Mouse (Mus musculus) spleen, postnatal 0 days (tissue): ENCODE measurements around the gene Bcar3. TPM values are rescaled to one million over a fixed set of nuclear protein-coding genes. Genes with fewer than 3 reads are reported as not detected.

Source experiments
- microRNA counts: library from miRNA; unstranded; fragments of <30 nt; microRNA quantifications from one replicate; lab custom pipeline; 2015
- polyA plus RNA-seq: library from polyadenylated mRNA; unstranded; fragments of >200 nt; fragmentation: Nextera tagmentation; extraction: Ambion mirVana; gene quantifications from 2 replicates; pipeline ENCODE4 v1.2.1, GENCODE M21; 2015

Gene Bcar3
- polyA plus RNA-seq, result 3.2 and 3.6 TPM in 2 replicates

GRCm38 (mm10) chr3:122293954-122294850, at the start of gene Bcar3:
TSS of gene Bcar3 (plus strand) at chr3:122294136.

DNA sequence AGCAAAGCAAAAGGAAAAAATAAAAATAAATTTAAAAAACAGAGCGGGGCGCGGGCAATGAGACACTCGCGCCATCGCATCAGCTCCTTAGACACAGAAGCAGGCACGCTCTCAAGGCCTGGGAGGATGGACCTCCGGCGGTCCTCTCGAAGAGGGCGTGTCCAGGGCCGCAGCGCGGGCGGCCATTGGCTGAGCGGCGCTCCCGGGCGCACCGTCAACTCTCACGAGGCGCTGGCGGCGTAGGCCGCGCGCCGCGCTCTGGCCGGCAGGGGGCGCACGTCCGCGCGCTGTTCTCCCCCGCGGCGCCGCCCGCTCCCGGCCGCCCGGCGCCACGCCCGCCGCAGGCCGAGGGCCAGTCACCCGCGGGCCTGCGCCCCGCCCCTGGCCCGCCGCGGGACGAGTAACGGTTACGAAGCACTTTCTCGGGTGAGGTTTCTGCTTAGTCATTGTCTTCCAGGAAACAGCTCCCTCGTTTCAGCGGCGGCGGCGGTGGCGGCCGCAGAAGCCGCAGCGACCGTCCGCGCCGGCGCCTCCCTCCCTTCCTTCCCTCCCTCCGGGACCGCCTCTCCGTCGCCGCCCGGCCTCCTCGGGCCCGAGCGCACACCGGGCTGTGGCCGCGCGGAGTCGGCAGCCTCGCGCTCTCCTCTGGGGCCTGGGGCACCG, 48.6 kb upstream of the Bcar3 start, which contains the start of gene Gclm:
Gene Gclm, plus strand, starts transcription at position 343 of the 663 bp plus-strand sequence.

DNA sequence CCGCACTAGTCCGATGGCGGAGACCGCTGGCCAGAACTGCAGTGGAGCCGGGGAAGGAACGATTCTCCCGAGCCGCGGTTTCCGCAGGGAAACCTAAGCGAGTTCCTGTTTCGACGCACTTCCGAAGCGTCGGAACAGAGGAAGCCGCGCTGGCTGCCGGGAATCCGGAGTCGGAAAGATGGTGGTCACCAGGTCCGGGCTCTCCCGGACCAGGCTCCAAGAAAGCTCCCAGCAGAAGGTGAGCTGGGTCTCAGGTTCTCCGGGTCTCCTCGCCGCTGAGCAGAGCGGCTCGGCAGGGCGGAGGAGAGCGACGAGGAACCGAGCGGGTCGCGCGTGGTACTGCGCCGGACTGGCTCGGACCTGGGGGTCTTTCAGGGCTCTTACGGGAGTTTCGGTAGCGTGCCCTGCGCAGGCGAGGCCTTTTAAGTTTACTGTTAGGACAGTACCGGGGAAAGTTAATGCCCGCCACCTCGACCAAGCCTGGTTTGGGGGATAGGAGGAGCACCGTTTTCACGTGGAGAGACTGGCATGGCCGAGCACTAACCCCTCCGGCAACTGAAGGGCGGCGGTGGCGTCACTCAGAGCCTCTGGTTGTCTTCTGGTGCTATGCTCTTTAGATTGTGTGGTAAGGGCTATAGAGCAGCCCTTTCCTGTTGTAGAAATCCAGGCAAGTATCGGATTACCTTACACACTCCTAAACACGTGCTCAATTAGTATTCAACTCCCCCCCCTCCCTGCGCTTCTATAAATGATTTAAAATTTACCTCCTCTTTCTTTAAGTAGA, 19.5 kb upstream of the Bcar3 start, which contains the start of gene Dnttip2:
Gene Dnttip2, plus strand, starts transcription at position 148 of the 784 bp plus-strand sequence.

MicroRNAs within 50 kb of the gene (microRNA counts, 519-probe panel; counts per million panel counts)
- 88.3 counts per million for microRNA mmu-miR-760 (lab: Ali Mortazavi, UCI)

Other genes with a start within 250 kb of the Bcar3 start
- 0.51 and 0.78 TPM in 2 replicates for gene Abca4, start 249.7 kb upstream of the Bcar3 start, polyA plus RNA-seq
- 363 and 433 TPM in 2 replicates for gene Gclm, start 48.6 kb upstream of the Bcar3 start, polyA plus RNA-seq
- 40.7 and 44.1 TPM in 2 replicates for gene Dnttip2, start 19.7 kb upstream of the Bcar3 start, polyA plus RNA-seq